Mouse (Mus musculus) hindbrain, embryonic 10.5 days (tissue): ENCODE measurements around the gene Prrc2a. TPM values are rescaled to one million over a fixed set of nuclear protein-coding genes. Genes with fewer than 3 reads are reported as not detected.

ENCODE experiments used
- DNase-seq: peaks from one replicate; pipeline ENCODE4 v3.0.0-alpha.2; 2017; ENCODE audit warnings: low spot score
- H3K27ac ChIP-seq: fragments of 300-500 bp; sonication (generic); 2 replicates; pipeline ENCODE4 v1.5.1; 2016; ENCODE audit warnings: mild to moderate bottlenecking, moderate library complexity
- H3K27me3 ChIP-seq: fragments of 300-500 bp; sonication (generic); 2 replicates; pipeline ENCODE4 v1.6.1; 2016; ENCODE audit warnings: mild to moderate bottlenecking; ENCODE audit not compliant: poor library complexity, insufficient read depth, severe bottlenecking
- H3K36me3 ChIP-seq: fragments of 300-500 bp; sonication (generic); 2 replicates; pipeline ENCODE4 v1.6.1; 2016; ENCODE audit warnings: mild to moderate bottlenecking, moderate library complexity
- H3K4me1 ChIP-seq: fragments of 300-500 bp; sonication (generic); replicated peaks from 2 replicates; pipeline ENCODE4 v1.6.1; 2016; ENCODE audit warnings: mild to moderate bottlenecking
- H3K4me3 ChIP-seq: fragments of 300-500 bp; sonication (generic); 2 replicates; pipeline ENCODE4 v1.5.1; 2016; ENCODE audit warnings: mild to moderate bottlenecking, moderate library complexity
- H3K9me3 ChIP-seq: fragments of 300-500 bp; sonication (generic); 2 replicates; pipeline ENCODE4 v1.6.1; 2016; ENCODE audit warnings: mild to moderate bottlenecking, moderate library complexity
- WGBS: fragments of 180-500 bp; shearing (Covaris S2); methylation state at CpG from one replicate; pipeline ENCODE4 v1.1.7; 2016; 5-methylcytosine and 5-hydroxymethylcytosine counted together
- polyA plus RNA-seq: library from polyadenylated mRNA; unstranded; fragments of >200 nt; fragmentation: Nextera tagmentation; extraction: Ambion mirVana; gene quantifications from 2 replicates; pipeline ENCODE4 v1.2.1, GENCODE M21; 2016

Gene Prrc2a
- polyA plus RNA-seq, 1 experiment from 2014 or later = 221 TPM

- Histone ChIP-seq H3K27ac (no peak overlapping the region), H3K4me3 (no peak overlapping the region), H3K4me1 (no peaks in the 10 kb centered on the region), H3K9me3 (no peaks in the 10 kb centered on the region), H3K27me3 (no peaks in the 10 kb centered on the region), H3K36me3 (peaks cover 99% of the 10 kb centered on the region)
- DNase-seq = no peak
- 84% methylated on average over 7 of the region's 7 CpGs for WGBS
Observed at GRCm38 (mm10) chr17:35154616-35155015, 10.1 kb downstream of the Prrc2a start.

DNA sequence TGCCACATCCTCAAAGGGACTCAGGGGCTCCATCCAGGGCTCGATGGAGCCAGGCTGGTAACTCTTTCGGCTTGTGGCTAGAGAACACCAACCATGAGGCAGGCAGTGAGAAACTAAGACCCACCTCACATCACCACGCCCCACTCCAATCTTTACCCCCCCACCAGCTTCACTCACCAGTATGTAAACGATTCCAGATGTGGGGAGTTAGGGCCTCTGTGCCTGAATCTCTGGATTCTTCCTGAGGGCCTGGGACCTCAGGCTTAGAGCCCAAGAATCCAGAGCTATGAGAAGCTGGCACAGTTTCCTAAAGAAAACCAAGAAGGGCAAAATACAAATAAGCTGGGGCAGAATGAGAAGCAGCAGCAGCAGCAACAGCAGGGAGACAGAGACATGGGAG, 10.8 kb downstream of the Prrc2a start:
- H3K27ac ChIP-seq = no peak overlapping the region
- no peaks in the 10 kb centered on the region for H3K4me1 ChIP-seq
- no peak for DNase-seq
- 85% methylated on average over 4 of the region's 4 CpGs for WGBS
- peaks cover 99% of the 10 kb centered on the region for H3K36me3 ChIP-seq
- no peak overlapping the region for H3K4me3 ChIP-seq
- H3K27me3 ChIP-seq = no peaks in the 10 kb centered on the region
- H3K9me3 ChIP-seq = no peaks in the 10 kb centered on the region

GRCm38 (mm10) chr17:35153077-35153476, 11.6 kb downstream of the Prrc2a start:
- H3K36me3 ChIP-seq = peaks cover 99% of the 10 kb centered on the region
- no peak overlapping the region for H3K27ac ChIP-seq
- no peak overlapping the region for H3K4me3 ChIP-seq
- no peaks in the 10 kb centered on the region for H3K27me3 ChIP-seq
- H3K9me3 ChIP-seq = no peaks in the 10 kb centered on the region
- no peak for DNase-seq
- H3K4me1 ChIP-seq = no peaks in the 10 kb centered on the region
- 93% methylated on average over 9 of the region's 9 CpGs for WGBS

- DNase-seq = no peak
- WGBS = 96% methylated on average over 4 of the region's 4 CpGs
Observed at GRCm38 (mm10) chr17:35152121-35152520, 12.6 kb downstream of the Prrc2a start.

GRCm38 (mm10) chr17:35147922-35148639, 16.6 kb downstream of the Prrc2a start:
- H3K27me3 ChIP-seq = no peaks in the 10 kb centered on the region
- peaks cover 99% of the 10 kb centered on the region for H3K36me3 ChIP-seq
- H3K4me1 ChIP-seq = no peaks in the 10 kb centered on the region
- H3K9me3 ChIP-seq = peaks cover 6% of the 10 kb centered on the region; the same call in 1 of the 2 replicates
- no peak overlapping the region for H3K27ac ChIP-seq
- no peak overlapping the region for H3K4me3 ChIP-seq
- WGBS = 72% methylated on average over 5 of the region's 5 CpGs
- DNase-seq = no peak

More at GRCm38 (mm10) chr17:35152121-35152520, 12.6 kb downstream of the Prrc2a start:
- peaks cover 99% of the 10 kb centered on the region for H3K36me3 ChIP-seq
- H3K27ac ChIP-seq = no peak overlapping the region
- H3K4me3 ChIP-seq = no peak overlapping the region
- H3K27me3 ChIP-seq = no peaks in the 10 kb centered on the region
- H3K9me3 ChIP-seq = no peaks in the 10 kb centered on the region
- H3K4me1 ChIP-seq = no peaks in the 10 kb centered on the region

GRCm38 (mm10) chr17:35147348-35147747, 17.3 kb downstream of the Prrc2a start:
- no peak overlapping the region for H3K27ac ChIP-seq
- H3K4me3 ChIP-seq = no peak overlapping the region
- H3K9me3 ChIP-seq = peaks cover 7% of the 10 kb centered on the region; the same call in 1 of the 2 replicates
- no peak for DNase-seq
- WGBS = 61% methylated on average over 3 of the region's 3 CpGs
- peaks cover 99% of the 10 kb centered on the region for H3K36me3 ChIP-seq
- H3K4me1 ChIP-seq = no peaks in the 10 kb centered on the region
- no peaks in the 10 kb centered on the region for H3K27me3 ChIP-seq

DNA sequence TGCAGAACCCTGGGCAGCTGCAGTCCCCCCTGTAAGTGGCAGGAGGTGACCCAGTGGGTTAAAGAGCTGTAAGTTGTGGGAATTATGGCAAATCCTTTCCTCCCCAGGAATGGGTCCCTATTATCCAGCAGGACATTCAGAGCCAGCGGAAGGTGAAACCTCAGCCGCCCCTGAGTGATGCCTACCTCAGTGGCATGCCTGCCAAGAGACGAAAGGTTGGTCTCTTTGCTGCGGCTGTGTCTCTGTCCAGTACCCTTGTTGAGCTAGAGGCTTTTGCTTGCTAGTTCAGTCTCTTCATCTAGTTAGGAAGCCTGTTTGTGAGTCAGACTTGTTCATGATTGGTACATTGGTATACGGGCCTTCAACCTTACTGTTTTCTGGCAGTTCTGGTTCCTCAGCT, 18.6 kb downstream of the Prrc2a start:
- WGBS = 92% methylated on average over 5 of the region's 5 CpGs

DNA sequence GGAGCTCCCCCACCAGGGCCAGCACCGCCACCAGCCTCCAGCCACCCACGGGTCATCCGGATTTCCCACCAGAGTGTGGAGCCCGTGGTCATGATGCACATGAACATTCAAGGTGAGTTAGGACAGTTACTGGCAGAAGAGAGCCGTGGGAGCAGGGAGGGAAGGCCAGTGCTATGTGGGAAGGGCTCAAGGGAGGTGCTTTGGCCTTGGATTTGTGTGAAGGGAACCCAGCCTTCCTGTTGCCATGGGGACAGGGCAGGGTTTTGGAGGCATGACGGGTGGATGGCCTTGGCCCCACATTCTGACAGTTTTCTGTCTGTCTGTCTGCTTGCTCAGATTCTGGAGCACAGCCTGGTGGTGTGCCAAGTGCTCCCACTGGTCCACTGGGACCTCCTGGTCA, 22.7 kb downstream of the Prrc2a start:
- 89% methylated on average over 6 of the region's 6 CpGs for WGBS
- no peak overlapping the region for H3K27ac ChIP-seq
- DNase-seq = no peak
- H3K9me3 ChIP-seq = peaks cover 7% of the 10 kb centered on the region; the same call in 1 of the 2 replicates
- peaks cover 97% of the 10 kb centered on the region for H3K36me3 ChIP-seq
- no peak overlapping the region for H3K4me3 ChIP-seq
- H3K4me1 ChIP-seq = peaks cover 16% of the 10 kb centered on the region
- no peaks in the 10 kb centered on the region for H3K27me3 ChIP-seq

More for the DNA sequence above, 18.6 kb downstream of the Prrc2a start:
- no peak for DNase-seq
- H3K27me3 ChIP-seq = no peaks in the 10 kb centered on the region
- peaks cover 99% of the 10 kb centered on the region for H3K36me3 ChIP-seq
- no peak overlapping the region for H3K27ac ChIP-seq
- no peak overlapping the region for H3K4me3 ChIP-seq
- peaks cover 7% of the 10 kb centered on the region; the same call in 1 of the 2 replicates for H3K9me3 ChIP-seq
- no peaks in the 10 kb centered on the region for H3K4me1 ChIP-seq

- Histone ChIP-seq H3K4me3 (peak overlapping the region; percentile 23; the same call in 1 of the 2 replicates), H3K27ac (no peak overlapping the region), H3K4me1 (peaks cover 26% of the 10 kb centered on the region), H3K36me3 (peaks cover 83% of the 10 kb centered on the region), H3K9me3 (peaks cover 7% of the 10 kb centered on the region; the same call in 1 of the 2 replicates), H3K27me3 (no peaks in the 10 kb centered on the region)
- no peak for DNase-seq
- 82% methylated on average over 16 of the region's 16 CpGs for WGBS
Observed at GRCm38 (mm10) chr17:35140490-35140996, 24.2 kb downstream of the Prrc2a start.

DNA sequence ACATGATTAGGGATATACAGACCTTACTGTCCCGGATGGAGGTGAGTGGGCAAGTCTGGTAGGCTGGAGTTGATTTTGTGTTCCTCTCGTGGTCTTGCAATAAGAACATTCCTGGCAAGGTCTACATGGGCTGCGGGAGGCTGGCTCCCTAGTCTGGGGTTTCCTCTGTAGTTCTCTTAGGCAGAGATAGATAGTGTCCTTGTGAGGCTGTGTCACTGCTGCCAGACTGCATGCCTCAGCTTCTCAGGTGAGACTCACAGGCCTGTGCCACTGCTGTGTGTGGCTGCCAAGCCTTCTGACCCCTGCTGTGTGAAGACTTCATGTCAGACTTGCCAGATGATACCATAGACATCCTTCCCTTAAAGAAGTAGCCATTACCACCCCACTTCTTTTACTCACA, 25.4 kb downstream of the Prrc2a start:
- 96% methylated on average over 3 of the region's 3 CpGs for WGBS
- Histone ChIP-seq H3K27me3 (no peaks in the 10 kb centered on the region), H3K4me3 (no peak overlapping the region; the same call in 1 of the 2 replicates), H3K4me1 (peaks cover 26% of the 10 kb centered on the region), H3K27ac (no peak overlapping the region), H3K9me3 (peaks cover 7% of the 10 kb centered on the region; the same call in 1 of the 2 replicates), H3K36me3 (peaks cover 70% of the 10 kb centered on the region)
- no peak for DNase-seq

- H3K36me3 ChIP-seq = peaks cover 35% of the 10 kb centered on the region
- no peaks in the 10 kb centered on the region for H3K27me3 ChIP-seq
- H3K9me3 ChIP-seq = no peaks in the 10 kb centered on the region
- no peak for DNase-seq
- peaks cover 26% of the 10 kb centered on the region for H3K4me1 ChIP-seq
- H3K4me3 ChIP-seq = peak overlapping the region; percentile 88
- under 1% methylated on average over 43 of the region's 43 CpGs for WGBS
- peak overlapping the region; percentile 99 for H3K27ac ChIP-seq
Observed at GRCm38 (mm10) chr17:35135591-35136320, 28.9 kb downstream of the Prrc2a start.

DNA sequence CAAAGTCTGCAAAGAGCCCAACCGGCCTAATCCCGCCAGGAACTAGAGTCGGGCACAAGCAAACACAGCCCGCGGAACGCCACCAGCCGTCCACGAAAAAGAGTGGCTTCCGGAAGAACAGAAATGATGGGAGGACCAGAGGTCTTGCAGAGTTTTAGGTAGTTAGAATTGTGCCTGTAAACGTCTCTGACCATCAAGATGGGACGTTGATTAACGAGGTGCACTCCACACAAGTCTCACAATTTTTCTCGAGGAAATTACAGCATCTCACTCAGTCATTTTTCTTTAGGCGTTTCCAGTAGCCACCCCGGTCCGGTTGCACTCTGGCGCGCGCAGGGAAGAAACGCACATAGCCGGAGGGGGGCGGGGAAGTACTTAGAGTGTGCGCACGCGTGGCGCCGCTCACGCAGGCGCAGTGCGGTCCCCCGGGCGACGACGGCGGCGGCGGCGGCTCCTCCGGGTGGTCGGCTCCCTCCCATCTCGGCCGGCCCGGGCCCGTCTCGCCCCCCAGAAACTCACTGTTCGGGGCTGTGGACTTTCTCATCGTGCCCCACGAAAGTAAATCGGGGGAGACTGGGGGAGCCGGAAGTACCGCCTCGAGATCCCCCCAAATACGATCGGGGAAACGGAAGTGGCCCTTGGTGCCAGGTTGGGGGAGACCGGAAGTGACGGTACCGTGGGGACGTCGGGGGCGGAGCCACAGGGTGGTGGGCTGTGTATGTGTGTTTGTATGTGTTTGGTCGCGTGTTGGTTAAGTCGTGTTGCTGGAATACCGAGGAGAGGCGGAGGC, 29.7 kb downstream of the Prrc2a start, which contains the start of gene Bag6:
Bag6 (plus strand) TSS at position 378 of the 790 bp plus-strand sequence.
- under 1% methylated on average over 66 of the region's 66 CpGs for WGBS
- Histone ChIP-seq H3K9me3 (no peaks in the 10 kb centered on the region), H3K4me1 (peaks cover 20% of the 10 kb centered on the region)

More for the DNA sequence above, 29.7 kb downstream of the Prrc2a start, which contains the start of gene Bag6:
- Histone ChIP-seq H3K27me3 (no peaks in the 10 kb centered on the region), H3K4me3 (peak within 1 kb of the TSS; percentile 88), H3K27ac (peak within 1 kb of the TSS; percentile 99), H3K36me3 (peaks cover 27% of the 10 kb centered on the region)
- DNase-seq = peak; percentile 94
